Mouse (Mus musculus): Measurements from ENCODE around the gene Tubgcp3.

DNA sequence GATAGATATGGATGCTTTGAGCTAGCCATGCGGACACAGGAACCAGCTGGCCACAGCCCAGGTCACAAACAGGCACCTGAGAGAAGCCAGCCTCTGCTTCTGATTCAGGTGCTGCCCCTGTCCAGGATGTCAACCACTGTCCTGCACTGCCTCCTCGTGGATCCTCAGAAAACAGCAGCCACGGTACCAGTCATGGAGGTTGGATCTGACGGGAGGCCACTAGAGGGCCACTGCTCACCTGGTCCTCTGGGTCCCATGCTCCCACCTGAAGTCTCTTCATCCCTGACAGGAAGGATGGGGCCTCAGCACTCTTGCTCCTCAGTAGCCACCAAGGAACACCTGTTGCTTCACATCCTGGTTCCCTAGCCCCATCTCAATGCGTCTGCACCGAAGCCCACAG is 64.8 kb downstream of the Tubgcp3 start:
- TF ChIP-seq CTCF (IDR thresholded peaks at IDR 0.05) (peak; percentile 98), EP300 (IDR thresholded peaks at IDR 0.05) (no peak)

All from lung, postnatal 0 days (tissue).